Mouse (Mus musculus): ENCODE results near the gene Hacd2. TPM values are rescaled to one million over a fixed set of nuclear protein-coding genes. Genes with fewer than 3 reads are reported as not detected.

Gene Hacd2
- total and polyA plus RNA-seq, 3 experiments = 4.7 to 178 (median 54.5) TPM

- H3K36me3 ChIP-seq (replicated peaks) = no peaks in the 10 kb centered on the region
- no peak for DNase-seq (ENCODE audit: low spot score)
- TF ChIP-seq POLR2AphosphoS5 (IDR thresholded peaks at IDR 0.05; ENCODE audit: insufficient replicate concordance, low read depth, low read length) (no peak), TAL1 (conservative IDR thresholded peaks at IDR 0.05; ENCODE audit: low read depth, low read length) (no peak), GATA1 (IDR thresholded peaks at IDR 0.05; ENCODE audit: borderline replicate concordance, low read length) (no peak), GATA2 (IDR thresholded peaks at IDR 0.05; ENCODE audit: borderline replicate concordance, low read depth, low read length) (no peak), CTCF (IDR thresholded peaks at IDR 0.05; ENCODE audit: low read depth, low read length) (no peak)
- no peak overlapping the region for H3K4me3 ChIP-seq (ENCODE audit: low read depth, low read length)
- no peaks in the 10 kb centered on the region for H3K9me3 ChIP-seq (replicated peaks)
- H3K4me1 ChIP-seq (ENCODE audit: insufficient read depth, low read depth, low read length) = peaks cover 4% of the 10 kb centered on the region; the same call in 1 of the 2 replicates
- no peak for ATAC-seq (ENCODE audit: extremely low read depth, insufficient number of reproducible peaks, low FRiP score, poor library complexity, severe bottlenecking)
- peaks cover 41% of the 10 kb centered on the region for H3K27me3 ChIP-seq (ENCODE audit: insufficient read depth, low read length)
These were observed 27.5 kb upstream of the Hacd2 start for GRCm38 (mm10) chr16:34994641-34995141.

DNA sequence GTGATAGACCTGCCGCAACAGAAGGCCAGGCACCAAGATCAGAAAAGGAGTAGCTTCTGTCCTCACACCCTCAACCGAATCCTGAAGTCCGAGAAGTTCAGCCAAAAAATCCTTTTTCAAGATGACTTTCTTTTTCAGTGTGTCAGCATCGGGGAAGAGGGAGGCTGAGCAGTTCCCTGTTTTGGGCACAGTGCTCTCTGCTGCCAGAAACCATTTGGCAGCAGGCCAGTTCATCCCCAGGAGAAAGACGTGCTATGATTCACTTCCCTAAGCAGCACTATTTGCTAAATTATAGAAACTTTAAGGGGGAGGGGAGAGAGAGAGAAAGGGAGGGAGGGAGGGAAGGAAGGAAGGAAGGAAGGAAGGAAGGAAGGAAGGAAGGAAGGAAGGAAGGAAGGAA is 26.1 kb upstream of the Hacd2 start:
- no peak for DNase-seq (ENCODE audit: low spot score)
- H3K36me3 ChIP-seq (replicated peaks) = no peaks in the 10 kb centered on the region
- no peak for ATAC-seq (ENCODE audit: extremely low read depth, insufficient number of reproducible peaks, low FRiP score, poor library complexity, severe bottlenecking)
- peaks cover 53% of the 10 kb centered on the region for H3K27me3 ChIP-seq (ENCODE audit: insufficient read depth, low read length)
- no peak for TF ChIP-seq GATA1 (IDR thresholded peaks at IDR 0.05; ENCODE audit: borderline replicate concordance, low read length)
- TF ChIP-seq POLR2AphosphoS5 (IDR thresholded peaks at IDR 0.05; ENCODE audit: insufficient replicate concordance, low read depth, low read length) = no peak
- TF ChIP-seq GATA2 (IDR thresholded peaks at IDR 0.05; ENCODE audit: borderline replicate concordance, low read depth, low read length) = no peak
- TF ChIP-seq TAL1 (conservative IDR thresholded peaks at IDR 0.05; ENCODE audit: low read depth, low read length) = no peak
- TF ChIP-seq CTCF (IDR thresholded peaks at IDR 0.05; ENCODE audit: low read depth, low read length) = no peak
- no peak overlapping the region for H3K4me3 ChIP-seq (ENCODE audit: low read depth, low read length)
- peaks cover 4% of the 10 kb centered on the region; the same call in 1 of the 2 replicates for H3K4me1 ChIP-seq (ENCODE audit: insufficient read depth, low read depth, low read length)
- H3K9me3 ChIP-seq (replicated peaks) = no peaks in the 10 kb centered on the region

- DNase-seq (ENCODE audit: low spot score) (no peak), ATAC-seq (ENCODE audit: extremely low read depth, insufficient number of reproducible peaks, low FRiP score, poor library complexity, severe bottlenecking) (no peak)
- no peaks in the 10 kb centered on the region for H3K9me3 ChIP-seq (replicated peaks)
These were observed 25.2 kb upstream of the Hacd2 start for GRCm38 (mm10) chr16:34997052-34997451.

GRCm38 (mm10) chr16:34997576-34997975 is 24.7 kb upstream of the Hacd2 start:
- Histone ChIP-seq H3K9me3 (replicated peaks) (no peaks in the 10 kb centered on the region), H3K36me3 (replicated peaks) (no peaks in the 10 kb centered on the region), H3K4me1 (ENCODE audit: insufficient read depth, low read depth, low read length) (peaks cover 4% of the 10 kb centered on the region; the same call in 1 of the 2 replicates), H3K27me3 (ENCODE audit: insufficient read depth, low read length) (peaks cover 57% of the 10 kb centered on the region), H3K4me3 (ENCODE audit: low read depth, low read length) (no peak overlapping the region)
- no peak for TF ChIP-seq POLR2AphosphoS5 (IDR thresholded peaks at IDR 0.05; ENCODE audit: insufficient replicate concordance, low read depth, low read length)
- TF ChIP-seq GATA2 (IDR thresholded peaks at IDR 0.05; ENCODE audit: borderline replicate concordance, low read depth, low read length) = no peak
- no peak for TF ChIP-seq CTCF (IDR thresholded peaks at IDR 0.05; ENCODE audit: low read depth, low read length)
- TF ChIP-seq GATA1 (IDR thresholded peaks at IDR 0.05; ENCODE audit: borderline replicate concordance, low read length) = no peak
- TF ChIP-seq TAL1 (conservative IDR thresholded peaks at IDR 0.05; ENCODE audit: low read depth, low read length) = no peak
- no peak for DNase-seq (ENCODE audit: low spot score)
- no peak for ATAC-seq (ENCODE audit: extremely low read depth, insufficient number of reproducible peaks, low FRiP score, poor library complexity, severe bottlenecking)

More at GRCm38 (mm10) chr16:34997052-34997451, 25.2 kb upstream of the Hacd2 start:
- no peak for TF ChIP-seq POLR2AphosphoS5 (IDR thresholded peaks at IDR 0.05; ENCODE audit: insufficient replicate concordance, low read depth, low read length)
- TF ChIP-seq GATA1 (IDR thresholded peaks at IDR 0.05; ENCODE audit: borderline replicate concordance, low read length) = no peak
- no peak for TF ChIP-seq GATA2 (IDR thresholded peaks at IDR 0.05; ENCODE audit: borderline replicate concordance, low read depth, low read length)
- no peak for TF ChIP-seq TAL1 (conservative IDR thresholded peaks at IDR 0.05; ENCODE audit: low read depth, low read length)
- no peak for TF ChIP-seq CTCF (IDR thresholded peaks at IDR 0.05; ENCODE audit: low read depth, low read length)
- H3K27me3 ChIP-seq (ENCODE audit: insufficient read depth, low read length) = peaks cover 57% of the 10 kb centered on the region
- no peaks in the 10 kb centered on the region for H3K36me3 ChIP-seq (replicated peaks)
- H3K4me1 ChIP-seq (ENCODE audit: insufficient read depth, low read depth, low read length) = peaks cover 4% of the 10 kb centered on the region; the same call in 1 of the 2 replicates
- H3K4me3 ChIP-seq (ENCODE audit: low read depth, low read length) = no peak overlapping the region

GRCm38 (mm10) chr16:34999016-34999415 is 23.2 kb upstream of the Hacd2 start:
- no peaks in the 10 kb centered on the region for H3K36me3 ChIP-seq (replicated peaks)
- peaks cover 4% of the 10 kb centered on the region; the same call in 1 of the 2 replicates for H3K4me1 ChIP-seq (ENCODE audit: insufficient read depth, low read depth, low read length)
- TF ChIP-seq CTCF (IDR thresholded peaks at IDR 0.05; ENCODE audit: low read depth, low read length) (no peak), TAL1 (conservative IDR thresholded peaks at IDR 0.05; ENCODE audit: low read depth, low read length) (no peak), POLR2AphosphoS5 (IDR thresholded peaks at IDR 0.05; ENCODE audit: insufficient replicate concordance, low read depth, low read length) (no peak), GATA2 (IDR thresholded peaks at IDR 0.05; ENCODE audit: borderline replicate concordance, low read depth, low read length) (no peak), GATA1 (IDR thresholded peaks at IDR 0.05; ENCODE audit: borderline replicate concordance, low read length) (no peak)
- H3K27me3 ChIP-seq (ENCODE audit: insufficient read depth, low read length) = peaks cover 56% of the 10 kb centered on the region
- H3K9me3 ChIP-seq (replicated peaks) = no peaks in the 10 kb centered on the region
- ATAC-seq (ENCODE audit: extremely low read depth, insufficient number of reproducible peaks, low FRiP score, poor library complexity, severe bottlenecking) (no peak), DNase-seq (ENCODE audit: low spot score) (no peak)
- no peak overlapping the region for H3K4me3 ChIP-seq (ENCODE audit: low read depth, low read length)

DNA sequence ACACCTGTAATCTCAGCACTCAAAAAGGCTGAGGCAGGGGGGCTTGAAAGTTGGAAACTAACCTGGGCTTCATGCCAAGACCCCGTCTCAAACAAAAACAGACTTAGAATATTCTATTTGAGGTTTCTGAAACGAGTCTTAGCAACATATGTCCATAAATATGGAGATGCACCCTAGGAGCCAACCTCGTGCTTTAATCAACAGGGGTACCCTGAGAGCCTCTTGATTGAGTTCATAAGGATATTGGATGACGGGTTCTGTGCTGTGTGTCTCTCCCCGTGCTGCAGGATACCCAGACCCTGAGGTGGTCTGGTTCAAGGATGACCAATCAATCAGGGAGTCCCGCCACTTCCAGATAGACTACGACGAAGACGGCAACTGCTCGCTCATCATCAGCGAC is 22.2 kb upstream of the Hacd2 start:
- no peak for DNase-seq (ENCODE audit: low spot score)
- no peak for TF ChIP-seq GATA2 (IDR thresholded peaks at IDR 0.05; ENCODE audit: borderline replicate concordance, low read depth, low read length)
- no peak for TF ChIP-seq TAL1 (conservative IDR thresholded peaks at IDR 0.05; ENCODE audit: low read depth, low read length)
- no peak for TF ChIP-seq CTCF (IDR thresholded peaks at IDR 0.05; ENCODE audit: low read depth, low read length)
- no peak for TF ChIP-seq GATA1 (IDR thresholded peaks at IDR 0.05; ENCODE audit: borderline replicate concordance, low read length)
- no peak for TF ChIP-seq POLR2AphosphoS5 (IDR thresholded peaks at IDR 0.05; ENCODE audit: insufficient replicate concordance, low read depth, low read length)
- Histone ChIP-seq H3K4me1 (ENCODE audit: insufficient read depth, low read depth, low read length) (peaks cover 4% of the 10 kb centered on the region; the same call in 1 of the 2 replicates), H3K4me3 (ENCODE audit: low read depth, low read length) (no peak overlapping the region), H3K9me3 (replicated peaks) (no peaks in the 10 kb centered on the region), H3K36me3 (replicated peaks) (no peaks in the 10 kb centered on the region), H3K27me3 (ENCODE audit: insufficient read depth, low read length) (peaks cover 52% of the 10 kb centered on the region)
- ATAC-seq (ENCODE audit: extremely low read depth, insufficient number of reproducible peaks, low FRiP score, poor library complexity, severe bottlenecking) = no peak

Measured in G1E (cell line).